11 mouse cellular contexts compared by ENCODE assay signal in the genomic region with DNA sequence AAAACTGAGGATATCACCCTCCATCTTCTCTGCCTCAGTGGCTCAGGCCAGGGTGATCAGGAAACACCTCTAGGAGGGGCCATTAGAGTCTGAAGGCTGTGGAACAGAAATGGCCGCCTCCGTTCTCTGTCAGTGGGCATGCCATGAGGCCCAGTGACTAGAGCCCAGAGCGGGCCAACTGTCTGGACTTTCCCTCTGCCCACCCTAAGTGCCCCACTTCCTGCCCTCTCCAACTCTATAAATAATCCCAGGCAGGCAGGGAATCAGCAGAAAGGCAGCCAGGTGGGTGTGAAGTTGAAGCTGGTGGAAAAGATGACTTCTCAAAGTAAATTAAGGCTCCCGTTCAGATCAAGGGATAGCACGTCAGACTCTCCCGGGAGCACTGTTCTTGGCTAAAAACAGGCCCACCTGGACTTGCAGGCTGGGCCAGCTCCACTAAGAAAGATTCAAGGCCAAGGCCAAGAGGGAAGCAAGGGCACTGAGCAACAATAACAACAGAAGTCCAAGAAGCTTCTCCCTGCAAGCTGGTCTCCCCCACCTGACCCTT. TPM values are rescaled to one million over a fixed set of nuclear protein-coding genes. Genes with fewer than 3 reads are reported as not detected.
DNase-seq lines count a peak whose midpoint lies in the region; ATAC-seq lines count a peak whose summit lies in the region.
"Had no signal": no experiment of that assay in that cellular context is flagged by ENCODE, and none has a peak within 500 bp of the region (broad histone marks: within the 10 kb centered on the region; RNA-seq: fewer than 3 reads in every experiment).

No protein-coding gene starts in this region.

- peaks cover 66% of the 10 kb centered on the region for H3K4me1 ChIP-seq in kidney, embryonic 15.5 days
- peaks cover 35% of the 10 kb centered on the region for H3K4me1 ChIP-seq in embryonic facial prominence, embryonic 14.5 days (ENCODE audit: control insufficient read depth, insufficient read depth, low read length)
- peaks cover 74% of the 10 kb centered on the region for H3K4me1 ChIP-seq in heart, embryonic 13.5 days
- H3K4me1 ChIP-seq in midbrain, embryonic 15.5 days, result peaks cover 28% of the 10 kb centered on the region

- intact Hi-C loops in left cerebral cortex, postnatal 10 days (cut with DNase I), result no loop called here

- ATAC-seq in kidney, embryonic 15.5 days (replicated peaks; ENCODE audit: low FRiP score), result no peak
- ATAC-seq in embryonic facial prominence, embryonic 14.5 days (ENCODE audit: low read depth), result no peak
- no peak for ATAC-seq in heart, embryonic 13.5 days (ENCODE audit: extremely low read depth, insufficient number of reproducible peaks, low FRiP score, low TSS enrichment)
- no peak for ATAC-seq in midbrain, embryonic 15.5 days (replicated peaks)

- H3K4me2 ChIP-seq in kidney, embryonic 15.5 days, result peak overlapping the region; percentile 94
- H3K4me2 ChIP-seq in embryonic facial prominence, embryonic 14.5 days (ENCODE audit: low read depth, low read length), result peak overlapping the region; percentile 79
- peak overlapping the region; percentile 75 for H3K4me2 ChIP-seq in heart, embryonic 13.5 days
- H3K4me2 ChIP-seq in midbrain, embryonic 15.5 days, result peak overlapping the region; percentile 85
- H3K4me2 ChIP-seq: liver, embryonic 15.5 days had no signal

- H3K9me3 ChIP-seq in kidney, embryonic 15.5 days (replicated peaks), result no peaks in the 10 kb centered on the region
- H3K9me3 ChIP-seq in embryonic facial prominence, embryonic 14.5 days (ENCODE audit: control insufficient read depth, low read length), result no peaks in the 10 kb centered on the region
- H3K9me3 ChIP-seq in heart, embryonic 13.5 days, result no peaks in the 10 kb centered on the region
- no peaks in the 10 kb centered on the region for H3K9me3 ChIP-seq in midbrain, embryonic 15.5 days
- H3K9me3 ChIP-seq: liver, embryonic 15.5 days had no signal

- H3K27me3 ChIP-seq in kidney, embryonic 15.5 days, result no peaks in the 10 kb centered on the region
- H3K27me3 ChIP-seq in embryonic facial prominence, embryonic 14.5 days (replicated peaks; ENCODE audit: control insufficient read depth, insufficient read depth, low read length), result no peaks in the 10 kb centered on the region
- no peaks in the 10 kb centered on the region for H3K27me3 ChIP-seq in heart, embryonic 13.5 days (replicated peaks)
- H3K27me3 ChIP-seq in midbrain, embryonic 15.5 days (replicated peaks), result no peaks in the 10 kb centered on the region; the same call in 1 of the 2 replicates

- peak overlapping the region; percentile 15 for H3K4me3 ChIP-seq in kidney, embryonic 15.5 days (replicated peaks)
- no peak overlapping the region for H3K4me3 ChIP-seq in embryonic facial prominence, embryonic 14.5 days (ENCODE audit: low read depth, low read length)
- H3K4me3 ChIP-seq in heart, embryonic 13.5 days, result peak overlapping the region; percentile 94
- H3K4me3 ChIP-seq in midbrain, embryonic 15.5 days, result no peak overlapping the region; the same call in 1 of the 2 replicates
- H3K4me3 ChIP-seq: liver, embryonic 15.5 days had no signal

- no peak for DNase-seq in kidney, adult 18-20 months
- no peak for DNase-seq in embryonic facial prominence, embryonic 14.5 days (ENCODE audit: low spot score)
- no peak for DNase-seq in right cerebral cortex, adult 2 months (ENCODE audit: low spot score in 2 of 2)
- DNase-seq in left cerebral cortex, postnatal 10 days (ENCODE audit: extremely low spot score in 1 of 2, low spot score in 2 of 2), result no peak
- DNase-seq: adrenal gland, postnatal 25 days; thymus, postnatal 14 days had no signal

- no peaks in the 10 kb centered on the region for H3K36me3 ChIP-seq in kidney, embryonic 15.5 days
- H3K36me3 ChIP-seq in embryonic facial prominence, embryonic 14.5 days (ENCODE audit: control insufficient read depth, insufficient read depth, low read length), result no peaks in the 10 kb centered on the region
- peaks cover 15% of the 10 kb centered on the region; the same call in 1 of the 2 replicates for H3K36me3 ChIP-seq in heart, embryonic 13.5 days
- H3K36me3 ChIP-seq in midbrain, embryonic 15.5 days (replicated peaks), result no peaks in the 10 kb centered on the region
- H3K36me3 ChIP-seq: liver, embryonic 15.5 days had no signal

- H3K9ac ChIP-seq in kidney, embryonic 15.5 days, result 0 out of 2 replicates have a peak overlapping the region, but pooled peaks have one; percentile 21
- 0 out of 2 replicates have a peak overlapping the region, but pooled peaks have one; percentile 35 for H3K9ac ChIP-seq in embryonic facial prominence, embryonic 14.5 days (ENCODE audit: low read depth, low read length)
- H3K9ac ChIP-seq in heart, embryonic 13.5 days, result peak overlapping the region; percentile 98
- H3K9ac ChIP-seq in midbrain, embryonic 15.5 days, result no peak overlapping the region
- H3K9ac ChIP-seq: liver, embryonic 15.5 days had no signal

- no peak overlapping the region for H3K27ac ChIP-seq in kidney, embryonic 15.5 days
- H3K27ac ChIP-seq in embryonic facial prominence, embryonic 14.5 days (replicated peaks; ENCODE audit: low read depth, low read length), result no peak overlapping the region
- peak overlapping the region; percentile 96 for H3K27ac ChIP-seq in heart, embryonic 13.5 days (replicated peaks)
- no peak overlapping the region for H3K27ac ChIP-seq in midbrain, embryonic 15.5 days
- H3K27ac ChIP-seq: liver, embryonic 15.5 days had no signal

- WGBS in kidney, embryonic 15.5 days, result 74% methylated on average over 6 of the region's 6 CpGs
- WGBS in embryonic facial prominence, embryonic 14.5 days, result 64% methylated on average over 6 of the region's 6 CpGs
- WGBS in heart, embryonic 13.5 days, result 48% methylated on average over 6 of the region's 6 CpGs
- WGBS in midbrain, embryonic 15.5 days, result 84% methylated on average over 6 of the region's 6 CpGs

RNA-seq across cellular contexts. Expression of a gene that starts 2.5 kb away (rescaled TPM):
- 12.1 and 13.8 TPM in 2 replicates for polyA plus RNA-seq in kidney, embryonic 15.5 days (2015; fragmentation: Nextera tagmentation; extraction: Ambion mirVana)
- 15.1 and 15.7 TPM in 2 replicates for polyA plus RNA-seq in embryonic facial prominence, embryonic 14.5 days (2014; fragmentation: Nextera tagmentation; extraction: Ambion mirVana)
- 38.7 and 45.2 TPM in 2 replicates for polyA plus RNA-seq in heart, embryonic 13.5 days (2015; fragmentation: Nextera tagmentation; extraction: Ambion mirVana)
- polyA plus RNA-seq in midbrain, embryonic 15.5 days (2015; fragmentation: Nextera tagmentation; extraction: Ambion mirVana), result 22.1 and 23.4 TPM in 2 replicates
- total RNA-seq in left cerebral cortex, postnatal 10 days (2021), result 10 to 100 TPM; 56.9 to 57.5 TPM

RNA-seq across cellular contexts. Expression of a gene that starts 38.7 kb away (rescaled TPM):
- polyA plus RNA-seq in kidney, embryonic 15.5 days (2015; fragmentation: Nextera tagmentation; extraction: Ambion mirVana), result 12.4 and 12.9 TPM in 2 replicates
- polyA plus RNA-seq in embryonic facial prominence, embryonic 14.5 days (2014; fragmentation: Nextera tagmentation; extraction: Ambion mirVana), result 6.7 and 8.9 TPM in 2 replicates
- polyA plus RNA-seq in heart, embryonic 13.5 days (2015; fragmentation: Nextera tagmentation; extraction: Ambion mirVana), result 3.3 and 4.6 TPM in 2 replicates
- 26.0 and 29.5 TPM in 2 replicates for polyA plus RNA-seq in midbrain, embryonic 15.5 days (2015; fragmentation: Nextera tagmentation; extraction: Ambion mirVana)
- 100 to 1,000 TPM; 136 to 141 TPM for total RNA-seq in left cerebral cortex, postnatal 10 days (2021)

RNA-seq across cellular contexts. Expression of a gene that starts 51.8 kb away (rescaled TPM):
- not detected in 2 replicates for polyA plus RNA-seq in kidney, embryonic 15.5 days (2015; fragmentation: Nextera tagmentation; extraction: Ambion mirVana)
- polyA plus RNA-seq in embryonic facial prominence, embryonic 14.5 days (2014; fragmentation: Nextera tagmentation; extraction: Ambion mirVana), result not detected in 2 replicates
- not detected in 2 replicates for polyA plus RNA-seq in heart, embryonic 13.5 days (2015; fragmentation: Nextera tagmentation; extraction: Ambion mirVana)
- polyA plus RNA-seq in midbrain, embryonic 15.5 days (2015; fragmentation: Nextera tagmentation; extraction: Ambion mirVana), result not detected in 2 replicates
- not detected for total RNA-seq in left cerebral cortex, postnatal 10 days (2021)
- total RNA-seq: adrenal gland, postnatal 25 days had no signal
- polyA plus RNA-seq: intestine, embryonic 14.5 days; liver, embryonic 15.5 days had no signal

RNA-seq across cellular contexts. Expression of a gene that starts 59.9 kb away (rescaled TPM):
- polyA plus RNA-seq in kidney, embryonic 15.5 days (2015; fragmentation: Nextera tagmentation; extraction: Ambion mirVana), result 69.3 and 75.1 TPM in 2 replicates
- polyA plus RNA-seq in embryonic facial prominence, embryonic 14.5 days (2014; fragmentation: Nextera tagmentation; extraction: Ambion mirVana), result 38.1 and 43.4 TPM in 2 replicates
- polyA plus RNA-seq in heart, embryonic 13.5 days (2015; fragmentation: Nextera tagmentation; extraction: Ambion mirVana), result 38.0 and 39.6 TPM in 2 replicates
- 67.6 and 73.2 TPM in 2 replicates for polyA plus RNA-seq in midbrain, embryonic 15.5 days (2015; fragmentation: Nextera tagmentation; extraction: Ambion mirVana)
- 10 to 100 TPM; 45.7 to 47.7 TPM for total RNA-seq in left cerebral cortex, postnatal 10 days (2021)

Comparison
In these comparisons a context has a peak if more than half of its experiments do, and no peak if none do; other contexts are left out.
1. H3K4me3 ChIP-seq: peak in kidney, embryonic 15.5 days (single experiment) and heart, embryonic 13.5 days (single experiment); none in embryonic facial prominence, embryonic 14.5 days (single experiment) and midbrain, embryonic 15.5 days (single experiment).
2. Peak in every context shown above with its lines, with median percentiles within 50 percentile points of each other: H3K4me2 ChIP-seq.